Mouse (Mus musculus): ENCODE measurements around the gene Krtap19-5.

The Krtap19-5 gene

DNA sequence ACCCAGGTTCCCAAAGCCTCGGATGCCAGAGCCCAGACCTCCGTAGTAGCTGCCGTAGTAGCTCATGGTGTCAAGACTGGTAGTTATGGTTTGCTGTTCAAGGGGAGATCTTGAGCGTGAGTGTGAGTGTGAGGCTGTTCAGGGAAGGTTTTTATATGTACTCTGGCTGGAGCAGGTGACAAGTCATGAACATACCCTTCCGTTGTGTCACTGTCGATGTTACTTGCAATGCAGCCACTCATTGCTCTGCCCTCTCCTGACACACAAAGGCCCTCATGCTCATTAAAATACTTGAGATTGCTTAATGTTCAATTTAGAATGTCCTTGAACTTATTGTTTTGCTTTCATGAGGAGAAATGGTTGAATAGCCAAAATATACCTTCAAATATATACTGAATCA lies at the start of gene Krtap19-5:
Gene Krtap19-5, minus strand, starts transcription at position 101 of the 400 bp plus-strand sequence.
- DNase-seq, result no peak

- DNase-seq, result no peak
Observed at GRCm38 (mm10) chr16:88941106-88941505, 44.8 kb upstream of the Krtap19-5 start.

GRCm38 (mm10) chr16:88938252-88938651 lies 42.0 kb upstream of the Krtap19-5 start:
- DNase-seq, result no peak

DNA sequence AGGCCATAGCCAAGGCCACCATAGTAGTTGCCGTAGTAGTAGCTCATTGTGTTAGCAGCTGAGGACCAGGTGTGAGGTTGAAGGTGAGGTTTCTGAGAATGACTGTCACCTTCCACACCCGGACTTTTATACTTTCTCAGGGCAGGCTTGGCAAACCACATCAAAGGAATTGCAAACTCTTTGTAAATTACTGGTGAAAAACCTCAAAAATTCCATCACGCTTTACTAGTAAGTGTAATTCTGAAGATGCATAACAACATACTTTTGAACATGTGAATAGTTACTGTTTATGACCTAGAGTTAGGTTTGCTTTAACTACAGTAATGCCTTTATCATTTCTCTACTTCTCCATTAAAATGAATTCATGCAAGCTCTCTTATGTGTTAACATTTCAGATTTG lies 35.9 kb upstream of the Krtap19-5 start, which contains the start of gene Krtap19-9b:
Gene Krtap19-9b, minus strand, starts transcription at position 101 of the 400 bp plus-strand sequence.
- DNase-seq, result no peak

GRCm38 (mm10) chr16:88886870-88887269 lies 9.4 kb downstream of the Krtap19-5 start:
- DNase-seq, result no peak

- DNase-seq, result no peak
Observed at GRCm38 (mm10) chr16:88884989-88885388, 11.3 kb downstream of the Krtap19-5 start, which contains the start of gene Krtap19-4. TSS of gene Krtap19-4 (minus strand) at chr16:88885089.

- DNase-seq, result no peak
Observed at GRCm38 (mm10) chr16:88877938-88878337, 18.3 kb downstream of the Krtap19-5 start, which contains the start of gene Krtap19-3. TSS of gene Krtap19-3 (minus strand) at chr16:88878038.

DNA sequence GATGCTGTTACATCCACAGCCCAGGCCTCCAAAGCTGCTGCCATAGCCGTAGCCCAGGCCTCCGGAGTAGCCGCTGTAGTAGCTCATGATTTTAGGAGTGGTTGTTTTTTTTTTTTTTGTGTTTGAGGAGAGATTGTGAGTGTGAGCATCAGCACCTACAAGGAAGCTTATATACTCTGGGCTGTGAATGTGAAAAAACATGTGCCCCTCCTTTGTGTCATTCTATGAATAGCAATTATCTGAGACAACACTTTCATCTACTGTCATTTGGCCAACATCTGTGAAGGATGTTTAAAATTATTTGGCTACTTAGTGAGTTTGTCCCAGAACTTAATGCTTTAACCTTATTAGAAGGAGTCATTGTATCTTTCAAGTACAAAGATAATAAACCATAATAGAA lies 22.1 kb downstream of the Krtap19-5 start, which contains the start of gene Krtap19-2:
Gene Krtap19-2, minus strand, starts transcription at position 101 of the 400 bp plus-strand sequence.
- no peak for DNase-seq

DNA sequence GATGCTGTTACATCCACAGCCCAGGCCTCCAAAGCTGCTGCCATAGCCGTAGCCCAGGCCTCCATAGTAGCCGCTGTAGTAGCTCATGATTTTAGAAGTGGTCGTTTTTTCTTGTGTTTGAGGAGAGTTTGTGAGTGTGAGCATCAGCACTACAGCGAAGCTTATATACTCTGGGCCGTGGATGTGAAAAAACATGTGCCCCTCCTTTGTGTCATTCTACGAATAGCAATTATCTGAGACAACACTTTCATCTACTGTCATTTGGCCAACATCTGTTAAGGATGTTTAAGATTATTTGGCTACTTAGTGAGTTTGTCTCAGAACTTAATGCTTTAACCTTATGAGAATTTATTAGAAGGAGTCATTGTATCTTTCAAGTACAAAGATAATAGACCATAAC lies 26.9 kb downstream of the Krtap19-5 start, which contains the start of gene Krtap19-1:
Gene Krtap19-1, minus strand, starts transcription at position 101 of the 400 bp plus-strand sequence.
- no peak for DNase-seq

- DNase-seq, result no peak
Observed at GRCm38 (mm10) chr16:88864887-88865407, 31.3 kb downstream of the Krtap19-5 start.

GRCm38 (mm10) chr16:88851450-88851849 lies 44.8 kb downstream of the Krtap19-5 start:
- peak; percentile 12 for DNase-seq

- no peak for DNase-seq
Observed at GRCm38 (mm10) chr16:88848558-88848957, 47.7 kb downstream of the Krtap19-5 start.

GRCm38 (mm10) chr16:88847363-88847762 lies 48.9 kb downstream of the Krtap19-5 start:
- DNase-seq, result no peak

Measured in cerebellum, postnatal 36 days (tissue).